Mouse (Mus musculus): ENCODE measurements around the gene Ifi211.
"Not testable (repeated sequence)": the region's sequence is repeated elsewhere in the genome, so short reads cannot be mapped to it uniquely, and the experiment has no call there.

The Ifi211 gene

DNA sequence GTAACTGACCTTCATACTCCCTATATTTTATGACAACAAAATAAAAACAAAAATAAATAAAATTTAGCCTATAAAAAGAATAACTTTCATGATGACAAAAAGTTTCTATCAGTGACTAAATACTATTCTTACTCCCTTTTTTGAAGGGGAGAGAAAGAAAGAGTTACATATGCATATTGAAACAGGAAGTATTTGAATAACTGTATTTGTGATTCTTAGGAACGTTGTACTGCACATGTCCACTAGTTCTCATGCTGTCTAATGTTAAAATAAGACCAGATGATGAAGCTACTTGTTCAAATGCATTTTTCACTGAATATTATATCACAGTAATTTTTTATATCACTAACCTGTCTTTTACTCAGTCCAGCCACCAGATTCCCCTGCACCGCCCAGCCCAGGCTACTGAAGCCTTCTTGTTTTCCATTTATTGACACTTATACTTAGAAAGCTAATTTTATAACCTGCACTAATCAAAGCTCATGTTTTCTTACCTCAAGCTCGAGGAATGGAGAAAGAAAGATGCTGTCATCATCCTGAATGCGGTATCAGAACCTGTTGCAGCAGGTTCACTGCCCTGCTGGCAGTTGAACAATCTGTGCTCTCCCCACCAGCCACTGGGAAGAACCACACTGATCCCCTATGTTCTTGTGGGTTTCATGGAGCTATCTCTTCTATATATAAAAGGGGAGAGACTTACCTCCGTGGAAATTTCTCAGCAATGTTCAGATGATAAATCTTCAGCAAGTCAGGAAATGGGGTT lies 33.4 kb downstream of the Ifi211 start:
- DNase-seq = not testable (repeated sequence)

DNA sequence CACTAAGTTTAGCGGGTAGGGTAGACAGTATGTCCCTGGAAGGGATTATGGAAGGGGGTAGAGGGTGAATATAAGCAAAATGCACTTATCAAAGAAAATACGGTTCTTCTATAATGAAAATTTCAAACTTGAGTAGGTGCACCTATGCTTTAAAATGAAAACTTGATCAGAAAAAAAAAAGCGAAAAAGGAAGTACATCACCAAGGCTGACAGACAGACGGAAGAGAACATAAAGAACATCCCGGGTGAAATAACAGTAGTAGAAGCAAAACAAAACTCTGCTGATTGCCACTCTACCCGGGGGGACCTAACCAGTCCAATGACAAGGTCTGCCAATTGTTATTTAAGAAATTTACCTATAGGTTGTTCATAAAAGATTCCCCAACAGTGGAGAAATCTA lies 34.6 kb downstream of the Ifi211 start:
- DNase-seq = not testable (repeated sequence)

DNA sequence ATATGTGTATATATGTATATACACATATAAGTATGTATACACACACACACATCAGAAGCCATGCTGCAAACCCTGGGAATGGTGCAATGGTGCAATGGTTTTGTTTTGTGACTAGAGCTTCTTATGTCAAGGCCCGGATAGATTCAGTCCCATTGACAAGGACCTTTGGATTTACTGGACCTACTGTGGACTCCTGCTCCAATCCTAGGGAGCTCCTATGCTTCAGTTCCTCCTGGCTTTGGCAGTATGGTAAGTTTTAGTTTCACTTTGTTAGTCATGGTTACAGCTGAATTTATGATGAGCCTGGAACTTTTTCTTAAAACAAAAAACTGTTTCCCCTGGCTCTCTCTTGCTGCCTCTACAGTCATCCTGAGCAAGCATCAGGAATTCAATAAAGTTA lies 35.7 kb downstream of the Ifi211 start:
- DNase-seq = not testable (repeated sequence)

DNA sequence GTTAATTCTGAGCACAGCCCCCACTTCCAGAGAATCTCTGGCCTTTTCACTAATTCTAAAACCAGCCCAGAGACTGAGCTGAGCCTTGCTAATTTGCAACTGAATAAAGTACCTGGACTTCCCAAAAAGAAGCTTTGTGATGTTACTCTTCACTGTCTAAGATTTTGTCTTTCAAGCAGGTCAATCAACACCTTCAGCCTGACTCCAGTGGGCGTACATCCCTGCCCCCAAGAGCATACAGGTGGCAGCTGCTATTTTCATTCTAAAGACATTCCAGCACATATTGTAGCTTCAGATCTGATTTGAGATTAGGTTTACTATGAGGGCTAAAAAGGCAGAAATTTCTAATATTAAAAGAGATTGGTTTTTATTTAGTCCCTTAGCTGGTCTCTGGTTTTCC lies 44.3 kb downstream of the Ifi211 start:
- not testable (repeated sequence) for DNase-seq

DNA sequence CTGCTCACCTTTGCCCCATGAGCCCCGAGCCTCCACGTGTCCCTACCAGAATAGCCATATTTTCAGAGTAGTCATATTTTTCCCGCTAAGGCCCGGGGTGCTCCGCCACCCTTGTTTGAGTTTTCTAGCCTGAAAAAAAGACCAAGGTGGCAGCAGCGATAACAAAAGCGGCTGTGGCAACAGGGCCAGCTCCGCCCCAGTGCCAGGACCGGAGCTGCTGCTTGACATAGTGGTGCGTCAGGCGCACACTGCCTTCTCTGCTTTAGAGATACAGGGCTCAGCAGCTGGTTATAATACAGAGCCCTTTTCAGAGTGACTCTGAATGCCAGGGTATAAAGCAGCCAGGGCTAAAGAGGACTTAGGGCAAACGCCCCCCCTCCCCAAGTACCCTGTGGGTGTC lies 46.3 kb downstream of the Ifi211 start:
- no peak for DNase-seq

DNA sequence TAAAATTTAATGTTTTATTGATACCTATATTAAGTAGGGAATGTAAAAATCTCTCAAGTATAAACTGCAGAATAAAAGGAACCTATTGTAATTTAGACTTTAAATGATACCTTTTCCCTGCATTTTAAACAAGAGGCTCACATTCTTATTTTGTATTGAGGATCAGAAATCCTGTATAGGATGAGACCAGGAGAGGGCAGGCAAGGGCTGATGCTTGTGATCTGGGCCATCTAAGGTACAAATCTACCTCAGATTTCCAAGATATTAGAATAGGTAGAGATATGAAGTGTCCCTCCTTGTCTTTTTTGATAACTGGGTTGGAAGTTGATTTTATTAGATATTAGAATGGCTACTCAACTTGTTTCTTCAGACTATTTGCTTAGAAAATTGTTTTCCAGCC lies 59.1 kb downstream of the Ifi211 start:
- DNase-seq = not testable (repeated sequence)

DNA sequence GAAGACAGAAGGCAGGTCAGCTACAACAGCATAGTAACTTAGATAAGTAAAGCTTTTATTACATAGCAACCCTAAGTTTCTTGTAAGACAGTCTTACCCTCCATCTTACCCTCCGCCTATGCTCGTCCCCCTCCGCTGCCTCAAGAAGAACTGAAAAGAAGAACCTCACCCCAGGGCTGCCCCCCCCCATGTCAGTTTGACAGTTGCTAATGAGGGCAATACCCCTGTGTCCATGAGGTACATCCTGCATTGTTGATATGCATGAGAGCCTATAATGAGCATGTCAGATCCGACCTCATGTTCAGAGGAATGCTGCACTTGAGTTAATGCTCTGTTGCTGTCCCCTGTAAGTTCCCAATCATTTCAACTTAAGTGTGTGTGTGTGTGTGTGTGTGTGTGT lies 60.0 kb downstream of the Ifi211 start:
- peak; percentile 39 for DNase-seq
